Mouse (Mus musculus) hindbrain, embryonic 16.5 days (tissue): Measurements from ENCODE around the gene Palm2. TPM values are rescaled to one million over a fixed set of nuclear protein-coding genes. Genes with fewer than 3 reads are reported as not detected.

ENCODE experiments used
- ATAC-seq: fragments of 200-750 bp; cut with Nextera tagmentation; 2 replicates; pipeline ENCODE4 v1.8.0; 2017; ENCODE audit warnings: moderate TSS enrichment, moderate library complexity
- H3K27ac ChIP-seq: fragments of 300-500 bp; sonication (generic); 2 replicates; pipeline ENCODE4 v1.5.1; 2014; ENCODE audit warnings: low read depth, mild to moderate bottlenecking, control low read depth, low read length, moderate library complexity
- H3K27me3 ChIP-seq: fragments of 300-500 bp; sonication (generic); replicated peaks from 2 replicates; pipeline ENCODE4 v1.6.1; 2014; ENCODE audit warnings: low read length; ENCODE audit not compliant: control insufficient read depth, insufficient read depth
- H3K36me3 ChIP-seq: fragments of 300-500 bp; sonication (generic); 2 replicates; pipeline ENCODE4 v1.6.1; 2014; ENCODE audit warnings: mild to moderate bottlenecking, low read length, moderate library complexity, mixed read lengths; ENCODE audit not compliant: control insufficient read depth, insufficient read depth
- H3K4me1 ChIP-seq: fragments of 300-500 bp; sonication (generic); 2 replicates; pipeline ENCODE4 v1.6.1; 2014; ENCODE audit warnings: low read depth, low read length; ENCODE audit not compliant: control insufficient read depth, insufficient read depth
- H3K4me2 ChIP-seq: fragments of 300-500 bp; sonication (generic); 2 replicates; pipeline ENCODE4 v1.6.1; 2014; ENCODE audit warnings: mild to moderate bottlenecking, low read length, control low read depth, moderate library complexity
- H3K4me3 ChIP-seq: fragments of 300-500 bp; sonication (generic); 2 replicates; pipeline ENCODE4 v1.5.1; 2014; ENCODE audit warnings: mild to moderate bottlenecking, low read length, control low read depth, moderate library complexity
- H3K9ac ChIP-seq: fragments of 300-500 bp; sonication (generic); 2 replicates; pipeline ENCODE4 v1.6.1; 2014; ENCODE audit warnings: low read depth, mild to moderate bottlenecking, control low read depth, low read length, moderate library complexity
- H3K9me3 ChIP-seq: fragments of 300-500 bp; sonication (generic); 2 replicates; pipeline ENCODE4 v1.6.1; 2014; ENCODE audit warnings: mild to moderate bottlenecking, low read length, moderate library complexity; ENCODE audit not compliant: control insufficient read depth
- WGBS: fragments of 180-500 bp; shearing (Covaris S2); extraction: QIAGEN DNeasy Blood & Tissue Kit; methylation state at CpG from one replicate; pipeline ENCODE4 v1.1.7; 2014; 5-methylcytosine and 5-hydroxymethylcytosine counted together
- polyA plus RNA-seq: library from polyadenylated mRNA; unstranded; fragments of >200 nt; fragmentation: Nextera tagmentation; extraction: Ambion mirVana; gene quantifications from 2 replicates; pipeline ENCODE4 v1.2.1, GENCODE M21; 2015

Palm2 gene
- polyA plus RNA-seq, 1 experiment from 2014 or later = 20.3 TPM

- H3K36me3 ChIP-seq = no peaks in the 10 kb centered on the region
- H3K9me3 ChIP-seq = no peaks in the 10 kb centered on the region
- no peaks in the 10 kb centered on the region for H3K4me1 ChIP-seq
- H3K27ac ChIP-seq = no peak overlapping the region
- H3K4me3 ChIP-seq = no peak overlapping the region
- H3K4me2 ChIP-seq = no peak overlapping the region
- no peak for ATAC-seq
- no peak overlapping the region for H3K9ac ChIP-seq
- 79% methylated on average over 9 of the region's 9 CpGs for WGBS
- H3K27me3 ChIP-seq = no peaks in the 10 kb centered on the region
These were observed 91.4 kb downstream of the Palm2 start for GRCm38 (mm10) chr4:57525221-57526011.

DNA sequence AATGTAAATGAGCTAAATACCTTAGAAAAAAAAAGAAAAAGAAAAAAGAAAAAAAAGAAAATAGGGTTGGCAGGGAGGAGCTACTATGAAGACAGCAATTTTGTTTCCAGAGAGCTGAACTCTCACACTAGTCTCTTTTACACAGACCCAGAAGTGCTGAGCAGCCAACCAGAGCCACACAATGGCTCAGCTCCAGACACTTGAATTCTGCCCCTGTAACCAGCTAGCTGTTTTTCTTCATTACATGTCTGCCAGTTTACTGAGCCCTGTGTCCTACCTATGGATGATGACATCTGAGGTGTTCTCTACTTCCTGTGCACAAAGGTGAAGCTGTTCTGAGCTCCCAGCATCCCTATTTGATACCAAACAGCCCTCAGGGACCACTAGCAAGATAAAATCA is 94.2 kb downstream of the Palm2 start:
- ATAC-seq = no peak
- no peaks in the 10 kb centered on the region for H3K9me3 ChIP-seq
- no peak overlapping the region for H3K9ac ChIP-seq
- no peak overlapping the region for H3K27ac ChIP-seq
- no peaks in the 10 kb centered on the region for H3K36me3 ChIP-seq
- no peaks in the 10 kb centered on the region for H3K4me1 ChIP-seq
- H3K4me2 ChIP-seq = no peak overlapping the region
- H3K4me3 ChIP-seq = no peak overlapping the region
- H3K27me3 ChIP-seq = no peaks in the 10 kb centered on the region

DNA sequence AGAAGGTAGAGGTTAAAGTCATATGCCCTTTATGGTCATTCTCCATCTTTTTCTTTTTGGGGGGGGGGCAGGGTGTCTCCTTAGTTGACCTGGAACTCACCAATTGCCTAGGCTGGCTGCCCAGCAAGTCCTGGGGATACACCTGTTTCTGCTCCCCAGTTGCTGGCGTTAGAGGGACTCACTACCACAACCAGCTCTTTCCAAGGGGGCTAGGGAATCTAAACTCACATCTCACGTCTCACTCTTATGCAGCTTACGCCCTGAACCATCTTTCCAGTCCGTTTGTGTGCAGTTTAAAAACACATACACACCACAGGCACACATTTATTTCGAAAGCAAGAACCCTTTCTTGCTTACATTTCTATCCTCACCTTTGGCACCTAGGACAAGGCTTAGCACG is 99.6 kb downstream of the Palm2 start:
- WGBS = 86% methylated on average over 6 of the region's 6 CpGs
- no peak overlapping the region for H3K9ac ChIP-seq
- no peak for ATAC-seq
- H3K4me3 ChIP-seq = no peak overlapping the region
- no peaks in the 10 kb centered on the region for H3K9me3 ChIP-seq
- H3K4me2 ChIP-seq = no peak overlapping the region
- H3K36me3 ChIP-seq = no peaks in the 10 kb centered on the region
- no peaks in the 10 kb centered on the region for H3K4me1 ChIP-seq
- no peak overlapping the region for H3K27ac ChIP-seq
- no peaks in the 10 kb centered on the region for H3K27me3 ChIP-seq

- no peak overlapping the region for H3K4me3 ChIP-seq
- no peaks in the 10 kb centered on the region for H3K4me1 ChIP-seq
- H3K27me3 ChIP-seq = no peaks in the 10 kb centered on the region
- no peak for ATAC-seq
- no peak overlapping the region for H3K4me2 ChIP-seq
- H3K9ac ChIP-seq = no peak overlapping the region
- 77% methylated on average over 6 of the region's 6 CpGs for WGBS
- no peaks in the 10 kb centered on the region for H3K9me3 ChIP-seq
- no peak overlapping the region for H3K27ac ChIP-seq
- no peaks in the 10 kb centered on the region for H3K36me3 ChIP-seq
These were observed 100.2 kb downstream of the Palm2 start for GRCm38 (mm10) chr4:57534232-57534631.

DNA sequence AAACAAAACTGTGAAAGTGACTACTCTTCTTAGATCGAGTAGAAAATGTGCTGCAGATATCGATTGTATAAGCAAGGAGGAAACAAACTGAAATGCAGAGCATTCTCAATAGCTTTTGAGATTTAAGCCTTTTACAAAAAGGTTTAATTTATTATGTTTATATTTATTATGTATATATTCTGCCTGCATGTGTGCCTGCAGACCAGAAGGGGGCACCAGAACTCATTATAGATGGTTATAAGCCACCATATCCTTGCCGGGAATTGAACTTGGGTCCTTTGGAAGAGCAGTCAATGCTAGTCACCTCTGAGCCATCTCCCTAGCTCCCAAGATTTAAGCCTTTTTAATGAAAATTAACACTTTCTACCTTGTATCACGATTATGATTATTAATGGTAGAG is 101.0 kb downstream of the Palm2 start:
- H3K4me3 ChIP-seq = no peak overlapping the region
- H3K27ac ChIP-seq = no peak overlapping the region
- no peaks in the 10 kb centered on the region for H3K9me3 ChIP-seq
- ATAC-seq = no peak
- 90% methylated on average over 4 of the region's 4 CpGs for WGBS
- no peak overlapping the region for H3K9ac ChIP-seq
- H3K36me3 ChIP-seq = no peaks in the 10 kb centered on the region
- H3K4me1 ChIP-seq = no peaks in the 10 kb centered on the region
- no peak overlapping the region for H3K4me2 ChIP-seq
- no peaks in the 10 kb centered on the region for H3K27me3 ChIP-seq

GRCm38 (mm10) chr4:57538029-57538688 is 104.1 kb downstream of the Palm2 start:
- Histone ChIP-seq H3K9ac (no peak overlapping the region), H3K9me3 (no peaks in the 10 kb centered on the region), H3K4me1 (no peaks in the 10 kb centered on the region), H3K27me3 (no peaks in the 10 kb centered on the region), H3K4me3 (no peak overlapping the region), H3K36me3 (no peaks in the 10 kb centered on the region), H3K4me2 (no peak overlapping the region), H3K27ac (no peak overlapping the region)
- WGBS = 27% methylated on average over 4 of the region's 4 CpGs
- ATAC-seq = peak; percentile 48

- H3K4me2 ChIP-seq = no peak overlapping the region
- no peak overlapping the region for H3K9ac ChIP-seq
- H3K36me3 ChIP-seq = no peaks in the 10 kb centered on the region
- H3K27me3 ChIP-seq = no peaks in the 10 kb centered on the region
- no peak overlapping the region for H3K27ac ChIP-seq
- no peak overlapping the region for H3K4me3 ChIP-seq
- ATAC-seq = peak; percentile 79
- no peaks in the 10 kb centered on the region; the same call in 1 of the 2 replicates for H3K4me1 ChIP-seq
- WGBS = 9% methylated on average over 6 of the region's 6 CpGs
- H3K9me3 ChIP-seq = no peaks in the 10 kb centered on the region
These were observed 109.7 kb downstream of the Palm2 start for GRCm38 (mm10) chr4:57543692-57544256.

DNA sequence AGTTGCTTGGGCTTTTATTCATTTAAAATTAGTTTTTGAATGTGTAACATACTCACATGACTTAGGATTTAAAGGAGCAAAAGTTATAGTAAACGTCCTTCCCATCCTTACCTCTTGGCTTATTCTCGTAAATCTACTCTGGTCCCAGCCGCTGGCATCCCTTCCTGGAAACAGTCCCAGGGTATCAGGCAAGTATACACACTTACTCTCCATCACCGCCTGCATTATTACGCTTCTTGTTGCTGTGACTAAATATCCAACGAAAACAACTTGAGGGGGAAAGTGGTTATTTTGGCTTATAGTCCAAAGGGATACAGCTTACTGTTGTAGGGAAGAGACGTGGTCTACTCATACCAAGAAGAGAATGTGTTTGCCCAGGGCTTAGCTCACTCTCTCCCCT is 113.7 kb downstream of the Palm2 start:
- Histone ChIP-seq H3K27ac (no peak overlapping the region), H3K27me3 (no peaks in the 10 kb centered on the region), H3K4me3 (no peak overlapping the region), H3K9me3 (no peaks in the 10 kb centered on the region), H3K9ac (no peak overlapping the region), H3K4me2 (no peak overlapping the region), H3K36me3 (no peaks in the 10 kb centered on the region), H3K4me1 (no peaks in the 10 kb centered on the region; the same call in 1 of the 2 replicates)
- no peak for ATAC-seq
- WGBS = 83% methylated on average over 7 of the region's 7 CpGs

- no peaks in the 10 kb centered on the region for H3K27me3 ChIP-seq
- ATAC-seq = no peak
- H3K27ac ChIP-seq = no peak overlapping the region
- H3K4me1 ChIP-seq = no peaks in the 10 kb centered on the region
- H3K9me3 ChIP-seq = no peaks in the 10 kb centered on the region
- H3K9ac ChIP-seq = no peak overlapping the region
- H3K36me3 ChIP-seq = no peaks in the 10 kb centered on the region
- WGBS = 42% methylated on average over 1 of the region's 1 CpGs
- H3K4me3 ChIP-seq = no peak overlapping the region
- H3K4me2 ChIP-seq = no peak overlapping the region
These were observed 116.2 kb downstream of the Palm2 start for GRCm38 (mm10) chr4:57550216-57550615.
